Mouse (Mus musculus): Measurements from ENCODE around the gene Flcn.

DNA sequence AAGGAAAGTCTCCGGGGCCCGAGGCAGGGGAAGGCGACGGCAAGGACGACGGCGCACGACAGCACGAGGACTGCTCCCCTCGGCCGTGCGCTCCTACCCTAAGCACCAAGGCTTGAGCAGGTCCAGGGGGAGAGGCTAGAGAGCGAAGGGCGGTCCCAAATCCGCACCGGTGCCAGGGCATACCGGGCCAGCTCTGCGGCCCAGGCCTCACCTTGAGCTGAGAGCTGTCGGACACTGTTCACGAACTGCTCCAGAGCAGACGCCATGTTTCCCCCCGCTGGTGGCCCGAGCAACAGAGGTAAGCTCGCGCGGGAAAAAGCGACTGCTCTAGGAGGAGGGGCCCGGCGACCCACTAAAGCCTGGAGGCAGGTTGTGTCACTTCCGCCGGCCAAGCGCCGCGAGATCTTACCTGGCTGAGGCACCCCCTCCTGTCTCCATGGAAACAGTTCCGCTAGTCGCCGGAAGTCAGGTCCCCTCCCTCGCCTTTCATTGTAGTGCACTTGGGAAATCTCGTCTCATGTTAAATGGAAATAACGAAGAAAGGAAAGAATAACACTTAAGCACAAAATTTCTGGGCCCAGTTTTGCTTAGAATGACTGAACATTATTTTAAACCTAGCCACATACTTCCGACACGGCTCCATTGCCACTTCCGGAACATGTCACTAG, 29.8 kb upstream of the Flcn start, which contains the start of gene Cops3:
- no peak for TF ChIP-seq CTCF (IDR thresholded peaks at IDR 0.05; ENCODE audit: insufficient read depth, low read depth, low read length)
- peak; percentile 50 for TF ChIP-seq POLR2A (IDR thresholded peaks at IDR 0.05; ENCODE audit: insufficient read depth, low read depth, low read length)
